Mouse (Mus musculus) MN1 (cell line): ENCODE data around the gene Slc23a2.

Experiments used
- DNase-seq: peaks from one replicate; pipeline ENCODE4 v3.0.0-alpha.2; 2016; ENCODE audit warnings: low spot score

The Slc23a2 gene

DNA sequence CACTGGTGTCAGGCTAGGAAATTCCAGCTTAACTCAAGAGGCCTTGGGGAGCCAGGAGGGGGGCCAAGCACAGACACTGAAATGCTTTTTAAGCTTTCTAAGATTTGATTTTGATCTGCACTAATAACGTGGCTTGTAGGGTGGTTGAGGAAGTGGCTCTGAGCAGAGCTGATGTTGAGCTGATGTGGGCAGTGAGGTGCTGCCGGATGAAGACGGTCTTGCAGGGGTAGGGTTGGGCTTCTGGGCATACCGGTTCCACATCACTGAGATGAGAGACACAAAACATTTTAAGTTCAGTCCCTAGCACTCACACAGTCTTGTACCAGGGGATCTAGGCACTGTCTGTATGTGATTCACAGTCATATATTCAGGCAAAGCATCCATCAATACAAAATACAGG is 46.5 kb downstream of the Slc23a2 start:
- DNase-seq, result no peak

DNA sequence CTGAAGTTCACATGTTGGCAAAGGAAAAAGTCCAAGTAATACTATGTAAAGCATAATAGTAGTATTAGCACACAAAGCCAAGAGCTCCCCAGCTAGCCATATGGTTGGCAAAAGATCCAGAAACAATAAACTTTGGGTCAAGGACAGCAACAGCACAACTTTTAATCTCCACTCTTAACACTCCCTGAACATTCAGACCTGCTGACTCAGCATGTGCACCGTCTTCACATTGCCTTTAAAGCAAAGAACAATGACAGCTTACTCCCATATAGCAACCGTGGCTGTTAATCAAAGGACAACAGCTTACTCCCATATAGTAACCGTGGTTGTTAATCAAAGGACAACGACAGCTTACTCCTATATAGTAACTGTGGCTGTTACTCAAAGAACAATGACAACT is 48.3 kb downstream of the Slc23a2 start:
- DNase-seq, result no peak

DNA sequence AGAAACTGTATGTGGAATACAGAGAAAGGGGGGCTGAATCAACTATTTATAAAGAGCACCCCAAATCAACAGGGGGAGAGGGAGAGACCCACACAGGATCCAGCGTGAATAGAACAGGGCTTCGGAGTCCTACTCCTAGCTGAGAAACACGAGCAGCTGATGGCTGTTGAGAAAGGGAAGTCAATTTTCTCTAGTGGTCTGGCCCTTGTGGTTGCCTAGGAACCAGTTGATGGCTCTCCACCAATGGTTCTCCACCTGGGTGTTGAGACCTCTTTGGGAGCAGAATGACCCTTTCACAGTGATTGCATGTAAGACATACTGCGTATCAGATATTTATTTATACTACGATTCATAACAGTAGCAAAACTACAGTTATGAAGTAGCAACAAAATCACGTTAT is 49.1 kb downstream of the Slc23a2 start:
- DNase-seq, result no peak

DNA sequence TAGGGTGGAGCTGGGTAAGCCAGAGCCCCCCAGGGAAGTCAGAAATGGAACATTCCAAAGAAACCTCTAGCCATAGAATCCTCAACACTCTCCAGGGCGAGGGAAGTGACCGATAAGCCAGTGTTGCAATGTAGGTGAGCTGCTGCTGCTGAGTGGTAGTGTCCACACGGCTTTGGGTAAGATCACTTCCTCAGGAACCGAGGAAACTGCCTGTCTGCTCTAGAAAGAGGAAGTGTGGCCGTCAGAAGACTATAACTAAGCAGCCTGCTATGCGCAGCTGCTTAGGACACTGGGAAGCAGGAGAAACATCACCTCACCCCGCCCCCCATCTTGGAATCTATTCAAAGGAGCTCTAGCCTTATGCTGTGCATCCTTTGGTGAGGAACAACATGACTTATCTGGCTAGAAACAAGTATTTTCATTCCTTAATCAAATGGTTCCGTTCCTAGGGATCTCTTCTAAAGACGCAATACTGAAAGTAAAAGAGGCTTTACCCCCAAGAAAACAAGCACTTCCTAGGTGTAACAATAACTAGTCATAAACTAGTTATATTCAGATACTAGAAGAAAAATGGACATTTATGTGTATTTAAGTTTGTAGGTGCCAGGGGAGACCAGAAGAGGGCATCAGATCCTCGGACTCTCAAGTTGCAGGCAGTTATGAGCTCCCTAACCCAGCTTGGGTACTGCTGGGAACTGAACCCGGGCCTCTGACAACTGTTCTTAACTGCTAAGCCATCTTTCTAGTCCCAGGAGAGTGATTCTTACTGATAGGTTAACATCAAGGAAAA is 50.3 kb downstream of the Slc23a2 start:
- DNase-seq, result no peak

DNA sequence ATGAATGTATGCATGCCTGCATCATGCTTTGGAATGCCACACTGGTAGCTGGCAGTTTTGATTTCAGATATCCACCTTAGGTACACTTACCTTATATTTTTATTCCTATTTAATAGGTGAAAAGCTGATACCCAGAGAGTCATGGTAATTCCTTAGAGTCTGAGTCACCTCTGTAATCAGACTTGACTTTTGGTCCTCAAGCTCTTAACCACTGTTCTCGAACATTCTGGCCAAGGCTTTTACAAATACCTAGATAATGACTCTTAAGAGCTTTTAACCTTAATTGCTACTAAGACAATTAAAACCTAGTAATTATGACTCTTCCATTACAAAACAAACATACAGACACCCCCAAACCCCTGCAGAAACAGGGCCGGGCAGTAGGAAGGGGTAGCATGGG is 51.2 kb downstream of the Slc23a2 start:
- no peak for DNase-seq

DNA sequence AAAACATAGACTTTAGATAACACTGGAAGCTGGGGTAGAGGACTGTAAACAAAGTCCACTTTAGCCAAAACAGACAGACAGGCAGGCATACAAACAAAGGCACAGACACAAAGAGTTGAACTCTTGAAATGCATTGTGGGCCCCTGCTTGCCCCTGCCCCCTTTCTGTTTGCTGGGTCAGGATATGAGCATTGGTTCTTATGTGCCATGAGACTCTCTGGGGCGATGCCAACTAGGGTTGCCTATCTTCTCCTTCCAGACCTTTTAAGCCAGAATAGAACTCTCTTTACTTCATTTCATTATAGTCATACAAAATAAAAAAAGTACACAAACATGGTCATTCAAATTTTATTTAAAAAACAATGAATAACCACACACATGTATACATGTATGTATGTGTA is 51.6 kb downstream of the Slc23a2 start:
- DNase-seq, result no peak

DNA sequence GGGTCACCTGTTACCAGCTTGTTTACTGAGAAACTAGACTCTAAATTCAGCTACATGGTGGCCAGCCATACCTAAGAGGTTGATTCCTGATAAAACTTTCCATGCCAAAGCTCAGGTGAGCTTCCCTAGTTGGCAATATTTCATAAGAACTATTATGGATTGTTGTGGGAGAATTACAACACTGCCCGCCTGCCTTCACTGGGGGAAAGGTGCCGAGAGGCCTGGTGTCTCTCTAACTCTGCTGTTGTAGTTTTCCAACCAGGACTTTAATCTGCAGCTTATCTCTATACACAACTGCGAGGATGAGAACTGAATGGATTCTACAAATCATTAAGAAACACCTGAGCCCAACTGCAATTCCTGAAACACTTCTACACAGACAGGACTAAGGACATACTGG is 52.2 kb downstream of the Slc23a2 start:
- DNase-seq, result no peak

DNA sequence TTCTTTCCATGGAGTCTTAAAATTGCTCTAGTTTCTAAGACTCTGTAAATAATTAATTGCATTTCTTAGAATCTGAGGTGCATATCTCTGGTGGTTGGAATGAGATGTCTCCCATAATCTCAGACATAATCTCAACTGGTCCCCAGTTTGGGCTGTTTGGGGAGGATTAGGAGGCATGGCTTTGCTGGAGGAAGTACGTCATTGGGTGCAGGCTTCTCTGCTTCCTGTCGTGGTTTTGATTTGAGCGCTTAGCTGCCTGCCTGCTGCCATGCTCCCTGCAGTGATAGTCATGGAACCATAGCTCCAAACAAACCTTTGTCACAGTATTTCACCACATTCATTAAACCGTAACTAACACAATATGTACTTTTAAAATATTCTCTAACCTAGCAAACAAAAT is 53.2 kb downstream of the Slc23a2 start:
- DNase-seq, result no peak

DNA sequence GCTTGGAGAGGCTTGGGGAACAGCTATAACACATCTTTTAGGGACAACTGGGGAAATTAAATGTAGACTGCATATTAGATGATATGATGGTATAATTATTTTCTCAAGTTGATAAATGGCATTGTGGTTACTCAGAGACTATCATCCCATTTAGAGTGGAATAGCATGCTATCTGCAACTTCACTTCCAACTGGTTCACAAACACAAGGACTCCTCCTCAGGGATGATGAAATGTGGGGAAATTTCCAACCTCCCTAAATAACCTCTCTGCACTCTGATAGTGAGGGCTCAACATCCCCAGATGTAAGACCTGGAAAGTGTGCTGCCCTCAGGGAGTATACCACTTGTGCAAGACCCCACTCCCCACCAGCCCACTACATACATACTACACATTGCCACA is 60.1 kb downstream of the Slc23a2 start:
- peak; percentile 51 for DNase-seq

DNA sequence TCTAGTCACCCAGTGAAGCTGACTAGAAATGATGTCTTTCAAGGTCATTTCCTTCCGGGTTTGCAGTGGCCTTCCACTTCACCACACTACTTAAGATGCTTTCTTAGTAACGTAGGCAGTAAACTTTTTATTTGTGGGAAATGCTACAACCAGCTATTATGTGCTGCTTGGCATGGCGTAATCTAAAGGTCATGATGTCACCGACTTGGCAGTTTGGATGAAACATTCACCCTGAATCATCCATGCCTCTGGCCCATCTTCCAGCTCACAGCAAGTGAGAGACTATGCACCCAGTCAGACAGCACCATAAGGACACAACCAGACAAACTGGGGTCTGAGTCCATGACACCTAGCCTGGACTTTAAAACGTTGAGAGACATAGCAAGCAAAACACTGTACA is 60.5 kb downstream of the Slc23a2 start:
- DNase-seq, result no peak

DNA sequence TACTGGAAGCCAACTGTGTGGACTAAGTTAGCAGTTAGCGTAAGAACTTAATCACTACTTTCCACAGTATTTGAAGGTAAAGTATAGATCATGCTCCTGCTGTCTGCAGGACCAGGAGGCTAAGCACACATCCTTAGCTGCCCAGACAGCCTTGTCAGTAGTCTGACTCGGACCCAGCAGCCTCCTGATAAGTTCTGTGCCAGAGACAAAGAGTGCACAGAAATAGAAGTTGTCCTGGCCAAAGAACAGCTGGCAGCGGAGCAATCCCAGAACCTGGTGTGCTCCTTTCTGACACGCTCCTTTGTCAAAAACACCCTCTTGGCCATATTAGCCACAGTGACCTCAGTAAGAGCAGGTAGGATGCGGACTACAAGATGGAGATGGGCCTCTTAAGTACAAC is 65.8 kb downstream of the Slc23a2 start:
- no peak for DNase-seq

DNA sequence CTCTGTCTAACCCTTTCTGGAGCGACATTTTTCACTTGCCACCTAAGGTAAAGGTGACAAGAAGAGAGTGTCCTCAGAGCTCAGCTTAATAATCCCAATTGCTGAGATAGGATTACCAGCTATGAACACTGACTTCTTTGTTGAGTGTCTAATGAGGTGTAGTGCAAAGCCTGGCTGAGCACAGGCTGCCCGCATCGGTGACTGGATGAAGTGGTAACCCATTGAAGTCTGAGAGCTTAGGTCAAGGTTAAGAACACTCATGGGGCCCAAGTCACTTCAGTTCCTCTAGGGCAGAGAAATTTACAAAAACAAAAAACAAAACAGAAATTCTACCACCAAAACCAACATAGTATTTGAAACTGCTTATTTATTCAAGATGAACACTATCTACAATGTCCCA is 71.9 kb downstream of the Slc23a2 start:
- DNase-seq, result no peak

DNA sequence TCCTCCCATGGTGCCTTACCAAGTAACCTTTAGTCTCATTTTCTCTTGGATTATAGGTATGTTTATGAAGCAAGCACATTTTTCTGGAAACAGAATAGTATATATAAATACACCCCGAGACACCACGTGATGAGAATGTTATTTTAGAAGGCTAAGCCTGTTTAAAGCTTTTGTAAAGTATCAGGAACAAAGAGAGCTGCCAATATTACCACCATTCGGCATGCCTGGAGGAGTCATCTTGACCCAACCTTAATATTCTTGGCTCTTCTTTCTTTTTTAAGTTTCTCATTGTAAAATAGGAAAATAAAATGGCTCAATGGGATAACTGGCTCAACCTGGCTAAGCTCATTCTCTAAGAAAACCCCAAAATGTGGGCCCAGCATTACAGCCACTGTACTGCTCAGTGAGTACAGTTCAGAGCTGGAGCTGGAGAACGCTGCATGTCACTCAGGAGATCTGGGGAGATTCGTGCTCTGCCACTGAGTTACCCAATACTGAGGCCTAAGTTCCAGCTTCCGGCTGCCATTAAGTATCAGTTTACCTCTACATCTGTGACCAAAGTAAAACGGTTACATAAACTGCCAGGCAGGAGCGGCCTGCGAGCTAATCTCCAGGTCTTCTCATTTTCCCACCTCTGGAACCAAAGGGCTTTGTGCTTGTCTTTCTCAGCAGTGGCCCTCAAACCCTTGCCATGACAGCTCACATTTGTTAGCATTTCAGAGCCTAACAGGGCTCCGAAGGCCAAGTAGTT is 74.7 kb downstream of the Slc23a2 start:
- no peak for DNase-seq

DNA sequence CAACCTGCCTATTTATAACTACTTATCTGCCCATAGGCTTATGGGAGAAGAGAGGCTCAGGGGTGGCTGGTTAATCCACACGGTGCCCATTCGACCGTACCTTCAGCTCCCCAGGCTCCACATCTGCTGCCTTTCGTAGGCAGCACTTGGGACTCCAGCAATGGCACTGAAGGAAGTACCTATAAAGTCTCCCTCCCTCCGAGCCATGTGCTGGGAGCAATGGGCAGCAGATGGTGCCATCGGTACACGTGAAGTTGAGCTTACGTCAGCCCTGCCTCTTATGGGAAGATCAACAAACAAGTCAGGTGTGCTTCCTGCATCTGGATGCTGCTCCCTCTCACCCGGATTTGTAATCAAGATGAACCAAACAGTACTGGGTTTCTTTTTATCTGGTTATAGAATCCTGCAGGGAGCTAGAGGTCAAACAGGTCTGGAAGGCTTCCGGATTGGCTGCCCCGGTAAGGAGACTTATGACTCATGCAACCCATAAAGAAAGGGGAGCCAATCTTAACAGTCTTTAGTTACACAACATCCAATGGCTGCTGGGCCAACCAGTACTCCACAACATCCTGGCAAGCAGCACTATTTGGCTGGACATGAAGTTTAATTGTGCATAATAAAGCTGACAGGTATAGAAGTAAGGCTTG is 80.6 kb downstream of the Slc23a2 start:
- DNase-seq, result no peak

DNA sequence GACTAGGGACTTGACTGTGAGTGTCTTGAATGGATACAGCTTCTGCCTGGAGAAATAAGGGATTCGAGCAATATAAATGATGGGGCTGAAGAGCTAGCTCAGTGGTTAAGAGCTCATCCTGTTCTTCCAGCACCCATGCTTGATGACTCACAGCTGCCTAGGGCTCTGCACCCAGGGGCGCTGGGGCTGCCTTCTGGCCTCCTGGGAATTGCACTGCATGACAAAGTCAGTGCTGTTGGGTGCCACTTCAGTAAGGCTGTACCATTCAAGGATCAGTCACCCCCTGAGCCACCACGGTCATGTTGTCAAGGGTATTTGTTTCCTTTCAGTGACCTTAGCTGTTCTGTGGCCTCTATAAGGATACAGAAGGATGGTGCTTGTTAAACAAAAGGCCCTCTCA is 81.1 kb downstream of the Slc23a2 start:
- DNase-seq, result no peak

DNA sequence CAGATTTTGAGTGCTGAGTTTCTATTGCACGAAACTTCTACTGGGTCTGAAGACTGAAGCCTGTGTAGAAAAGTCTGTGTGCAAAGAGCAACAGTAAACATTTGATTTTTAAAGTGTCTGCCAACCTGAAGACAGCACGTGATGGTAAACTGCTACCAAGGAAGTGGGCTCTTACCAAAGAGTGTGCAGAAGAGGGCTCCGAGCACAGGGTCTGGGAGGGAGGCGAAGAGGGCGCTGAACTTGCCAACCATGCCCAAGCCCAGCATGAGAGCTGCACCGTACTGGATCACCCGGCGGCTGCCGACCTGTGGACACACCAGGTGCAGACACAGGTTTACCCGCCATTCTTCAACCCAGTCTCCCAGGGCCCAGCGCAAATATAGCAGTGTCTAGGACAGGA is 83.0 kb downstream of the Slc23a2 start:
- no peak for DNase-seq

DNA sequence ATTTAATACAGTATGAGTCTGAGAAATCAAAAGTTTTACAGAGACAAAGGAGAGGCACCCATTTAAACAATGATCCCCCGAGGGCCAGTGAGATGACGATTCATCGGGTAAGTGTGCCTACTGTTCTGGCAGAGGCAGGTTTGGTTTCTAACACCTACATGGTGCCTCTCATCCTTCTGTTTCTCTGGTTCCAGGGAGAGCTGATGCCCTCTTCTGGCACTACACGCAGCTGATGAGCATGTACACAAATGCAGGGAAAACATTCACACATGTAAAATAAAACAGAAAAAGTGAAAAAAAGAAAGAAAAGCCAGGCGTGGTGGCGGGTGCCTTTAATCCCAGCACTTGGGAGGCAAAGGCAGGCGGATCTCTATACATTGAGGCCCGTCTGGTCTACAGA is 85.0 kb downstream of the Slc23a2 start:
- no peak for DNase-seq

DNA sequence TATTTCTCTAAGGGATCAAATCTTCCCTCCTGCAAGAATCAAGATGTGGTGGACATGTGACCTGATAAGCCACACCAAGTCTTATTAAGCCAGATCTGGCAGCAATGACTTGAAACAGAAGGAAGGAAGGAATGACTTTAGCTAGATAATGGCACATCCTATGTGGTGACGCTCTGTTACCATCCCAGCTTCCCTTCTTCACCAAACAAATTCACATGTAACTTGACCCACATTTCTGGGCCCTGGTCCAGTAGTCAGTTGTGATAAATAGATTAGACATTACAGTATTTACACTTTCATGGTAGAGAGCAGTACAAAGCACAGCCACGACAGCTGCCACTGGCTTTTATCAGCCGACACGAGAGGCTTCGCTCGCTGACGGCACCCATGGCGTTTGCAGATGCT is 89.6 kb downstream of the Slc23a2 start:
- DNase-seq, result peak; percentile 78

DNA sequence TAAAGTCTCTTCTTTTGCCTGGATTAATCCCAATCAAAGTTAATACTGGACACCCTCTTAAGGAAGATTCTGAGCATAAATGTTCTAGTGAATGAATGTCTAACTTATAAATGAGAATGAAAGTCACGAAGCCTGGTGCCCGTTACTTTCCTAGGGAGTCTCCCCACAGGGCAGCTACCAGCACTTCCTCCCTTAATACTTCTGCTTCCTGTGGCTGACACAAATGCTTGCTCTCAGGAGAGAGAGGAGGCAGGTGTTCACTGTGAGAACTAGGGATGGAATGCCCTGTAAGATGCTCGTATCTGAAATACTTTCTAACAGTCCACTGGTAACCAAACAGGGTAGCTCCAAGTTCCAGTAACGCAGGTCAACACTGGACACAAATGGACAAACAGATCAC is 91.1 kb downstream of the Slc23a2 start:
- DNase-seq, result no peak

DNA sequence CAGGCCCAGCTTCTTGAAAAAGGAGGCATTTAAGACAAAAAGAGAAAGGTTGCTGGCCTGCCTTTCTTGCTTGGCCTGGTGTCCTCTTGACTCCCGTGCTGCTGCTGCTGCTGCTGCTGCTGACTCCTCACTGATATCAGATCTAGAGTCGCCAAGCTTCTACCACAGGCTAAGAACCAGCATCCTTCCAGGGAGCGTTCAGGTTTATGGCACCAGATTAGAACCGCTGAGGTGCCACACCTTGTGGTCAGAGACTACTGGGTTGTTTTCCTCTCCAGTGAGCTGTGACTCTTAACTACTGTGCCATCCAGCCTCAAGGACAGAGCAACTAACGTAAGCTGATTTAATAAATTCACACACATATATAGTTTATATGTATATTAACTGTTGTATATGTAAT is 93.1 kb downstream of the Slc23a2 start:
- DNase-seq, result no peak

DNA sequence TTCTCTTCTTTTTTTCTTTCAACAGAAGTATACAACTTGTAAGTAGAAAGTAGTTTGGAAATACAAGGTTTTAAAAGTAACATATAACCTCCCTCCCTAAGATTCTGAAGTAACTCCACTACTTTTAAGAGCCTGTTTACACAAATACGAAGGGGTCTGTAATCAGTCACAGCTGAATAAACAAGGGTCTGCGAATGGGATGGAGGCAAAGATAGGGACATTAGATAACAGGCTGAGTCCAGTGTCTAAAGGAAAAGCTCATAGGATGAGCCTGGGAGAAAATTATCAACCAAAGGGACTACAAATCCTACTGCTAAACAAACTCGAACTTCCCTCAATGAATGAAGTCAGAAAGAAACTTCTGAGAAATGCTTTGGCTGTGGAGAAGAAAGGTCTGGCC is 95.0 kb downstream of the Slc23a2 start:
- DNase-seq, result no peak

DNA sequence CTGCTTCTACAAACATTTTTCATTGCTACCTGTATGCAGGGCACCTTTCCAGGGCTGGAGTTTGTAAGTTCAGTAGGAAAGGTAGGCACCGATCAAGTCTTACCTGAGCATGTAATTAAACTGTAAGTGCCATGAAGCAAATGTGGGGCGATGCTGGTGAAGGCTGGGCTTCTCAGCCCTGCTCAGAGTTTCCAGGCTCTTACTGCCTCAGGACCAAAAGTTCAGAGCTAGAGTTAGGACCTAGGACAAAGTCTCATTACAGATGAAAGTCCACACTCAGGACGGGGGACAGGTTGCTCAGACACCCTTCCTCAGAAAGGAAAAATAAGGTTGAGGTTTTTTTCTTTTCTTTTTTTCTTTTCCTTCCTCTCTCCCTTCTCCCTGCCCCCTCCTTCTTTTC is 95.4 kb downstream of the Slc23a2 start:
- no peak for DNase-seq

DNA sequence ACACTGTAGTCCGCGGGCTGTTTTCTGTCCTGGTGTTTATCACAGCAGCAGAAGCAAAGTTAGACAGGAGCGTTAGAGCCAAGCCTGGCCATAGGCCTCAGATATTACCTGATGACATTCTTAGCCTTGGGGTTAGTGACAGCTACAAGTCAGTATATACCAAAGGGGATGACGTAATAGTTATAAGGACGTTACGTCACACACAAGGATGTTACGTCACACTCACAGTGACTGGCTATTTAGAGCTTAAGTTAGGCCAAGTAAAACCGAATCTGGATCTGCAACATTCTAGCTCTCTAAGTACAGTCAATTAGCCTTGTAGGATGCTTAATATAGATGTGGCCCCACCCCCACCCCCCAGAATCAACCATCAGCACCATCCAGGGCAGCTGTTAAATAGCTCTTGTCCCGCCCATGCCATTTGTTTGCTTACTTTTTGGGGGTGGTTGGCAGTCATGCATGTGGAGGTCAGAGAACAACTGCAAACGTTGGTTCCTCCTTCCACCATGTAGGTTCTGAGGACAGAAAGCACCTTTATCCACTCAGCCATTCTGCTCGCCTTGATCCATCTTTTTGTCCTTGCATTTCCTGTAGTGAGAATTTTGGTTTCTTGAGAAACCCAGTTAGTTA is 96.7 kb downstream of the Slc23a2 start:
- DNase-seq, result no peak
